Mouse (Mus musculus): ENCODE data around the gene Fam214a.

DNA sequence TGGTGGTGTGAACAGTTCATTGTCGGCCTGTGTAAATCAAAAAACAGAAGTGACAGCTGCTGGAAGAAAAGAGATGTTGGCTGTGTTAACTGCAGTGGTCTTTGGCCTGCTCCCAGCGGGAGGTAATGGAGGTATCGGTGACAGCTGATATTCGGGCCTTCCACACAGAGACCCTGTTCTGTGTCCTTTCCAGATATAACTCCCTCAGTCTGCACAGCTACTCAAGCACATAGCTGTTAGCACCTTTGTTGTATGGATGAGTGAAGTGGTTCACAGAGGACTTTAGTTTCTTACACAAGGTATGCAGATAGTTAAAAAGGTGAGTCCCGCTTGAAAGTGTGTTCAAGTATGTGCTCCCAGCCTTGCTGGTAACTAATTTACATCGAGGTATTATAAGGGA, 7.9 kb downstream of the Fam214a start:
- TF ChIP-seq EP300 (IDR thresholded peaks at IDR 0.05; ENCODE audit: low read depth) (no peak), CTCF (IDR thresholded peaks at IDR 0.05; ENCODE audit: low read depth) (no peak)
